Mouse (Mus musculus) liver, adult 2 months (tissue): ENCODE data around the gene Nap1l4.

Source experiments
- CTCF ChIP-seq: fragments of 200-500 bp; IDR thresholded peaks from 2 replicates; pipeline ENCODE4 v1.5.1; 2011; ENCODE audit warnings: low read depth, low read length, control low read depth
- POLR2A ChIP-seq: fragments of 200-500 bp; IDR thresholded peaks from 2 replicates; pipeline ENCODE4 v1.6.1; 2011; ENCODE audit warnings: low read length, control low read depth; ENCODE audit not compliant: insufficient read depth; ENCODE audit errors: extremely low read depth

- no peak for TF ChIP-seq CTCF
- no peak for TF ChIP-seq POLR2A
Observed at GRCm38 (mm10) chr7:143587586-143587985, 38.7 kb upstream of the Nap1l4 start.
